Mouse (Mus musculus) thymus, postnatal 25 days (tissue): Measurements from ENCODE around the gene Lrp2bp.

Experiments used
- DNase-seq: peaks from one replicate; pipeline ENCODE4 v3.0.0; 2022

Gene Lrp2bp

DNA sequence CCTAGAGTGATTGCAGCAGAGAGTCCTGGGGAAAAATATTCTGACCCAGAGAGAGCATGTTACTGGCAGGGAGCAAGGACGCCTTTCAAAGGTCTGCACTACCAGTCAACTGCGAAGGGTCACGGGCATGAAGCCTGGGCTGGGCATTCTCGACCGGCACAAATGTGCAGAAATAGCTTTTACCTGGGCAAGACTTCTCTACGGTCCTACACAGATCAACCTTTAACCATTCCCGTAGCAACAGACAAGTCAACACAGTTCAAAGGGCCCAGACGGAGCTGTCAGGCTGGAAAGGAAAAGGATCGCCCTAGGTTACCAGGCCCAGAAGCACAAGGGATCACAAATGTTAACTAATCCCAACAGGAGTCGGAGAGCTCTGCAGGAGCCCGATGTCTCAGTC, 37.1 kb downstream of the Lrp2bp start:
- DNase-seq: no peak

DNA sequence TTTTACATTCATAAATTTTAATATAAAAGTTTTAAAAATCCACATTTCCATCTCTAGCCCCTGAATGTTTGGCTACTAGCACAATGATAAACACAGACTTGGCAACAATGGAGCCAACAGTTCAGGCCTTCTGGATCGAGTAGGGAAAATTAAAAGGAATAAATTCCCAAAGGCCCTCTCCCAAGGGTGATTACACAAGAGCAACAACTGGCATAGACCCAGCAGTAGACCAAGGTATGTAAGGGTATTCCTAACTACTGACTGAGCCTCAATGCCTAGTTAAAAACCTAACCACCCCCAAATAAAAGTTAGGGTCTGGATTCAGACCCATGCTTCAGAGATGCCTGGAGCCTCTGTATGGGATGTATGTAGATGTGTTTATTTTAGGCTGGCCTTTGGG, 40.6 kb downstream of the Lrp2bp start:
- DNase-seq: no peak

DNA sequence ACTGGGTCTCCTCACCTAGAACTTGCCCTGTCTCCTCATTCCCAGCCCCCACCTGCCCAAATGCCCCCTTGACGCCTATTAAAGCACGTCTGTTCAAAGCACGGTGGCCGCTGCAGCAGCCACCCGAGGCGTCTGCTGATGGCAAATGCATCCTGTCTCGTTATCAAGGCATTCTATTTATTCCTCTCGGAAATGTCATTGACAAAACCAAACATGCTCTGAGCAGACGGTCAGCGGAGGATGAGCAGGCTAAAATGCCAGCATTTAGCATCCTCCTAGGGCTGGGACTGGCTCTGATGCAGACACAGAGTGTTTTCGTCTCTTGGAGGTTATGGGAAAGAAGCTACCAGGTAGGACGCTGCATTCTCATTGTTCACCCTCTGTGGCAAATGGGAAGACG, 41.2 kb downstream of the Lrp2bp start:
- DNase-seq: no peak

DNA sequence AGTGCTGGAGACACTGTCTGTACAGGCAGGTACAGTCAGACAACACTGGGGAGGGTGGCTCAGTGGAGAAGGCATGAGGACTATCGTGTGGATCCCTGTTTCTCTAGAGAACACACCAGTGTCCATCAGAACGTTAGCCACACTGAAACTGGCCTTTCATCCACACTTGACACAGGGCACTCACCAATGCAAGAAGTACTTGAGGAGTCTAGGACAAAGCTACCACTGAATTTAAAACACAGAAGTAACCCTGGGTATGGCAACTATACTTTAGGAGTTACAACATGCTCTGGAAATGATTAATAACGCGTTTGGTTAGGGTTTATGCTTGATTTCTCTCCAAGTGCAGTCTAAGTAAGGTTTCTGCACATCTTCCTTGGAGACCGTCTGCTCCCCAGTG, 73.7 kb downstream of the Lrp2bp start:
- no peak for DNase-seq

DNA sequence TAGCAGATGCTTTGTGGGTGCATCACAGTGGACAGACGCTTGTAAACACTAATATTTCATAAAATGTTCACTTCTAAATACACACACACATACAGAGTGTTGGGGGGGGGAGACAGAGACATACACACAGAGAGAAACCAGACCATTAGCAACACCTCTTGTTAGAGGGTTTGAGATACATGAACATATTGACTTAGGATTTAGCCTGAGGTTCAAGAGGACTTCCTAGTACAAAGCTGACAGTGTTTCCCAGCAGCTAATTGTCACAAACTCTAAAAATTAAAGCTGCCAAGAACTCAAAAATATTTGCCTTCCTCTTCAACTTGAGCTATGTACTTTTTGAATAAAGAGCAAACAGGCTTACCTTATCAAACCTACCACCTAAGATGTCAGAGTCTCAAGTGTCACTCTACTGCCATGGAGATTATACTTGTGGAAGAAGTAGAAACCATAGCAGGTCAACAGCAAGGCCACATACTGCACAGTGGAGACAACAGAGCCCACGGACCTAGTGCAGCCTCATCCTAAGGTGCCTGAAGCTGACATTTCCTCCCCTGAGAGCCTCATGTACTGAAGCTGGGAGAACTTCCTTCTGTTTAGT, 74.5 kb downstream of the Lrp2bp start:
- no peak for DNase-seq

DNA sequence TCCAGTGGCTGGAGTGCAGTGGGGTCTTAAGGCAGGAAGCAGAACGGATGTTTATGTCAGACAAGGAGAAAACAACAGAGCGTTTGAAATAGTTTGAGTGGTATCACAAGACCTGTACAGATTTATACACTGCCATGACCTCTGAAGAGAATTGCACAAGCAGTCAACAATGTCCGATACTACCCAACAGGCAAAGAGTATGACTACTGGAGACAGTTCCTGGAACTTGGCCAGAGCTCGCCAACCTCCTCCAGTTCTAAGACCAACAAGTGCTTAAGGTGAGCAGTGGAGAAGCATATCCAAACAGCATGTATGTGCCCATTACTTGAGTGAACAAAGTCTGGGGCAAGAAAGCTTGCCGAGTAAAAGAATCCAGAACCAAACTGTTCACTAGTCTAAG, 76.1 kb downstream of the Lrp2bp start:
- no peak for DNase-seq

DNA sequence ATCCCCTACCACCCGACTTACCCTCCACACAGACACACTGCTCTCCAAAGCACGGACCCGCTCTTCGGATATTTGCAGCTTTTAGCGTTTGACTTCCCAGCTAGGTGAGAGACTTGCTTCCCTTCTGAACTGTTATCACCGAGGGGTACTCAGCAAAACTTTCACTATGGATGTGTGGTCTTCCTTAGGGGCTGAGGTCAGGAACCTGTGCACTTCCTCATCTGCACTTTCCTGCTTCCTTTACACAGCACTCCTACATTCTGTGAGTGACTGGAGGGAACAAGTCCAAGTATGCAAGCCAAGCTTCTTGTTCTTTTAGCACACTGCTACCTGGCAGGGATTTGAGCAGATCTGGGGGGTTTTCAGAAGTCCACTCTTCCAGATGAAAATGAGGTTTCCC, 79.8 kb downstream of the Lrp2bp start:
- no peak for DNase-seq
